Mouse (Mus musculus): ENCODE results near the gene Ppm1l.

The Ppm1l gene

GRCm38 (mm10) chr3:69333819-69334218 lies 17.2 kb downstream of the Ppm1l start:
- DNase-seq (ENCODE audit: low spot score in 2 of 2): no peak

GRCm38 (mm10) chr3:69340486-69340885 lies 23.8 kb downstream of the Ppm1l start:
- no peak for DNase-seq (ENCODE audit: low spot score in 2 of 2)

DNA sequence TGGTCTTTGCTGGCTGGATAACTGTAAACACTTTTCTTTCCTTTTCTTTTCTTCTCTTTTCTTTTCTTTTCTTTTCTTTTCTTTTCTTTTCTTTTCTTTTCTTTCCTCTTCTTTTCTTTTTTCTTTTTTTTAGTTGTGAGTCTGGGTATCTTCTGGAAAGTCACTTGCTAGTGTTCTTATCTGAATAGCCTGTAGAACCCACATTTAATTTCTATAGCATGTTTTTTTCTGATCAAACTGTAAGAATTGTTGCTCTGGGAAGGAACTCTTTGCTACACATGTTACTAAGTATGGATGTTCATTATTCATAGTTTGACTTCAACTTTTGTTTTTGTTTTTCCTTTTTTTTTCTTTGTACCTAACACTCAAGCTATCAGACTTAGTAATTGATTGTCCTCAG lies 24.3 kb downstream of the Ppm1l start:
- no peak for DNase-seq (ENCODE audit: low spot score in 2 of 2)

DNA sequence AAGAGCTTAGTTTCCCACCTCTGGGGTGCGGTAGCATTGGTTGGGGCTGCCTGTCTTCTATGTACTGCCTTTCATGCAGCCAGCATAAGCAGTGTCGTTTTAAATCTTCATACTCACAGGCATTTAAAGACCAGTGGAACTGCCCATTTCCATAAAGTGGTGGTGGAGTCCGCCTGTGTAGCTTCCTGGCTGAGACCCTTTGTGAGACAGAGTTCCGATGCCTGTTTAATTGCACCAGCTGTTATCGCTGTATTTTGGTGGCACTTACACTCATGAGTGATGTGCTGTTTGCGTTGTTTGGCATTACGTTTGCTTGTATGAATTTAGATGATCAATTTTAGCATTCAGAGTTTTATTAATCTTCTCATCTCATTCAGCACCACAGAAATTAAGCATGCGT lies 24.9 kb downstream of the Ppm1l start:
- DNase-seq (ENCODE audit: low spot score in 2 of 2): no peak

DNA sequence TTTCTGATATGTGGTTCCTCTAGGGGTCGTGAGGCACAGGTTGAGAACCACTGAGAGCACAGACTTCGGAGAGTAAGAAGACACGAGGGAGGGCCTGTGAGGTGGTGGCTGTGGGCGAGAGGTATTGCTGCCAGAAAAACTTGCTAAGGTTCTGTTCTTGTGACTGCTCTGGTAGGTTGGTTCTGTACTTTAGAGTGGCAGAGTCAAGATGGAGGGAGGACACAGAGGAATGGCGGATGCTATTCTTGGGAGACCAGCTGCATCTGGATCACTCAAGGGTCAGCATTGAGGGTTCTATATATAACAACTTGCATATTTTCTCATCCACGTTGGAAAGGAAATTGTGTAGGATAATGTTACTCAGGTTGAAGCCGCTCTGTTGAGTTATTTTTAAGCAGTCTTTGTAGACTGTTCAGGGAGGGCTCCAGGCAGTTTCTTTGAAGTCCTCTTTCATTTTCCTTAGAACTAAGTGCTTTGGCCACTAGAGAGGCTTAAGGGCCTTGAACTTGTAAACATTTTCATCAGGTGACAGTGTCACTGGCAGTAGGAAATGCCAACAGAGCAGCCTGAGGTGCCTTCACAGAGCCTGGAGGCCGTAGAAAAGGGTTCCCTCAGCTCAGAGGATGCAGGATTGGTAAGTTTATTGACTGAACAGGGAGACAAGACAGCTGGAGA lies 25.7 kb downstream of the Ppm1l start:
- no peak for DNase-seq (ENCODE audit: low spot score in 2 of 2)

GRCm38 (mm10) chr3:69343124-69343523 lies 26.5 kb downstream of the Ppm1l start:
- DNase-seq (ENCODE audit: low spot score in 2 of 2): no peak

DNA sequence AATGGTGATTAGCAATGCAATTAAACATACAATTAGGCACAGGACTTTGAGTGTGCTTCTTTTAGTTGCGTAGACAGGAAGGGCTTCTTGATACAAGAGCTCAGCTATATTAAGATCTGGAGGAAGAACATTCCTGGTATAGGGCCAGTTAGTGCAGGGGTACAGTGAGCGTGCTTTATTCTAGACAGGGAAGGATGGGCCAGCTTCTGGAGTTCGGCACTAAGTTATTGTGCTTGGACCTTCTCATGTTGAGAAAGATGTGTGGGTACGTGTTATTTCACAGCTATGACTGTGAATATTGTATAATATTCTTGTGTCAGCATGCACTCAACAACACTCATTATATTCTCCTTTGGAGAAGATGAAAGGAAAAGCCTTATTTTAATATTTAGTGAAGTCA lies 29.9 kb downstream of the Ppm1l start:
- no peak for DNase-seq (ENCODE audit: low spot score in 2 of 2)

GRCm38 (mm10) chr3:69348197-69348920 lies 31.7 kb downstream of the Ppm1l start:
- DNase-seq (ENCODE audit: low spot score in 2 of 2): no peak

DNA sequence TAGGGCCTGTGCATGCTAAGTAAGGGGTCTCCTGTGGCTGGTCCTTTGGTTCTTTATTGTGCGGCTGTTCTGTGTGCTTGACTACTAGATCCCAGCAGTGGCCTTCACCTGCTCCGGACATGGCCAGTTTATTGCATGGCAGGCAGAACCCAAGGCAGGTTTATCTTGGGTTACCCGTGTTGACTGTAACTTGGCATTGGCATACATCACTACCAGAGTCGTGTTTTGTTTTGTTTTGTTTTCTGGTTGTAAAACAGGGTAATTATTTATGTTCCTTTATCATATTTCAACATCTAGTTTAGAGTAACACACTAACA lies 32.2 kb downstream of the Ppm1l start:
- no peak for DNase-seq (ENCODE audit: low spot score in 2 of 2)

DNA sequence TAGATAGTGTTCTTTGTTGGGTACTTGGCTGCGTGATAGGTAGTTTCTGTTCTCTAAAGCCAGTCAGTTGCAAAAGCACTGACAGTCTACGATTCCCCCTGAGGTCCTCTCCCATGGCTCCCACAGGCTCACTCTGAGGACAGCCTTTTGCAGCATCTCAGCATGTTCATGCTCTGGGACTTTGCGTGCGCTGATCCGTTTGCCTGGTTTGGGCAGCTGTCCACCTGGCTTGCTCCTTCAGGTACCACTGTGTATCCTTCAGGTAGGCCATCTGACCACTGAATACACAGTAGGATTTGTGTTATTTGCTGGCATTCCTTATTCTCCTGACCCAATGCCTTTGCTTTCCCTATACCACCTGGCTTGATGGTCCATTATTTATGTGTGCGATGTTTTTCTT lies 33.3 kb downstream of the Ppm1l start:
- no peak for DNase-seq (ENCODE audit: low spot score in 2 of 2)

- DNase-seq (ENCODE audit: low spot score in 2 of 2): no peak
Measured at GRCm38 (mm10) chr3:69352194-69352593, 35.5 kb downstream of the Ppm1l start.

DNA sequence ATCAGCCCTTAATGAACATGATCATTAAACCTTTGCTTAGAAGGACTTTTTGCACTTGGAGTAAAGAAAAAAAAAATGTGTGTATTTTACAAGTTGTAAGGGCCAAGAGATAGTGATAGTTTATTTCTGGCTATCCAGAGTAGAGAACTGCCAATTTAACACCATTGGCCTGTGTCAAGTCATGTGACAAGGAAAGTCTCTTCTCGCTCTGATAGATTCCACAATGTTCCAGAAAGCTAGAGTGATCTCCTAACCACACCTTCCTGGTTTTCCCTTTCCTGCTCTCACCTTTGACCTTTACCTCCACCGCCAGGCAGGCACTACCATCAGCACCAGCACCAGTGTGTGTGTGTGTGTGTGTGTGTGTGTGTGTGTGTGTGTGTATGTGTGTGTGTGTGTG lies 38.0 kb downstream of the Ppm1l start:
- no peak for DNase-seq (ENCODE audit: low spot score in 2 of 2)

- no peak for DNase-seq (ENCODE audit: low spot score in 2 of 2)
Measured at GRCm38 (mm10) chr3:69356078-69356665, 39.5 kb downstream of the Ppm1l start.

DNA sequence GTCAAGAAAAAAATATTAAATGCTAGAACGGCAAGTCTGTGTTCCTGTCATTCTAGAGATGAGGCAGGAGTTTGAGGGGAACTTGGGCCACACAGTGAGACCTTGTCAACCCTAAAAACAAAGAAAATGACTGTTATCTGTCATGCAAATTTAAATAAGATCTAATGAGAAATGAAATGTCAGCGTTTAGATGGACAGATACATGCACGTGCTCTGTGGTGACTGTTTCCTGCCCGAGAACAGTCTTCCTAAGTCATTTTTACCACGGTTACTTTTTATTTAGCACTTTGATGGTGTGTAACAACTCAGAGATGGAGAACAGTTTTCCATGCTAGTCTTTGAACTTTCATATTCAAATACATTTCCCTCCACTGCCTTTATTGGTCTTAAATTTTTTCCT lies 40.1 kb downstream of the Ppm1l start:
- no peak for DNase-seq (ENCODE audit: low spot score in 2 of 2)

DNA sequence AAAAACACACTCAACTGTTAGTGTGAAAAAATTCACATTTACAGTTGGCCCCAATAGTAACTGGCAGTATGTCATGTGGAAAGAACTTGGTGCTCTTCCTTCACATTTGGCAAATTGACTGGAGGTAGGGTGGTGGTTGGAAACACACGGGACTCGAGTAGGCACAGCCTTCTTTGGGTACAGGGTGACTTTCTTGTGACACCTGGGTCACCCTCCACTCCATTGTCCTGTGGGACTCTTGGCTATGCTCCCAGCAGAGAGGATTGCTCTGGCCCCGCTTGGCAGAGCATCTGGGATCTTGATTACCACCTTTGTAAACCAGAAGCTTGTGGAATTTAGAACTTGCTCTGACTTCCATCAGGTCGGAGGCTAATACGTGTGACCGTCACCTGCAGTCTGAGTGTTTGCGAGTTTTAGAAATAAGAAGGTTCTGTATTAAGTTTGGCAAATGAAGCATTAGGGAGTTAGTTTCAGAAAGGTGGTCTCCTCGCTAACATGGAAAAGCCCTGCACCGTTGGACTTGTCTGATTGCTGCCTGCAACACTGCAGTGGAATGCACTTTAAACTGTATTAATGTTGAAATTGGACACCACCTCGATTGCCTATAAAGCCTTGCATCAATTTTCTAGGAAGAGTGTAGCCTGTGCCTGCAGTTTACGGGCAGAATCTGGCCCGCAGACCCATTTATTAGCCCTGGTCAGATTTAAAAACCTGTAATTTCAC lies 41.4 kb downstream of the Ppm1l start:
- no peak for DNase-seq (ENCODE audit: low spot score in 2 of 2)

- DNase-seq (ENCODE audit: low spot score in 2 of 2): no peak
Measured at GRCm38 (mm10) chr3:69358620-69358964, 41.9 kb downstream of the Ppm1l start.

DNA sequence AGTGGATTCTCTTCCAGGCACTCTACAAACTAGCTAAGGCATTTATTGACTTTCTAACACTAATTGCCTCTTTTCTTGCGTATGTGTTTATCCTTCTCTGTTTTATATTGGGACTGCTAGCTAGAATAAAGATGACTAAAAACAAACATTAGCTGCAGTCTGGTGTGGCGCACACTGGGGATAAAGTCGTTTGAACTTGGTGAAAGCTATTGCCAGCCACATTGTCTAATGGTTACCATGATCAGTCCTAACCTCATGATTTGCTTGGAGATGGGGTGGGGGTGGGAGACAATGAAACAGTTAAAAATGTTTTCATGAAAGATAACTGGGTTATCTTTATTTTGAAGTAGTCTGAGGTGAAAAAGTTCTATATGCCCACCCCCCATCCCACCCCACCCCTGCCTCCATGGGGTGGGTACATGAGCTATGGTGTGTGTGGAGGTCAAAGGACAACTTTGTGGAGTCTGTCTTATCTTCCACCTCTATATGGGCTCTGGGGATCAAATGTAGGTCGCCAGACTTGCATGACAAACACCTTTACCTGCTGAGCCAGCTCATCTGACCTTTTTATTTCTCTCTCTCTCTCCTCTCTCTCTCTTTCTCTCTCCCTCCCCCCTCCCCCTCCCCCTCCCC lies 43.7 kb downstream of the Ppm1l start:
- no peak for DNase-seq (ENCODE audit: low spot score in 2 of 2)

GRCm38 (mm10) chr3:69361487-69362349 lies 45.1 kb downstream of the Ppm1l start:
- DNase-seq (ENCODE audit: low spot score in 2 of 2): peak in 1 of 2 experiments; percentile 48

- DNase-seq (ENCODE audit: low spot score in 2 of 2): no peak
Measured at GRCm38 (mm10) chr3:69362350-69362790, 45.7 kb downstream of the Ppm1l start.

GRCm38 (mm10) chr3:69362906-69363305 lies 46.2 kb downstream of the Ppm1l start:
- DNase-seq (ENCODE audit: low spot score in 2 of 2): no peak

GRCm38 (mm10) chr3:69364151-69364550 lies 47.5 kb downstream of the Ppm1l start:
- DNase-seq (ENCODE audit: low spot score in 2 of 2): no peak
